Mouse (Mus musculus): ENCODE data around the gene Gm49395. TPM values are rescaled to one million over a fixed set of nuclear protein-coding genes. Genes with fewer than 3 reads are reported as not detected.

Gene Gm49395
- polyA plus RNA-seq (2015; fragmentation: Nextera tagmentation; extraction: Ambion mirVana), result 7.2 and 7.3 TPM in 2 replicates

DNA sequence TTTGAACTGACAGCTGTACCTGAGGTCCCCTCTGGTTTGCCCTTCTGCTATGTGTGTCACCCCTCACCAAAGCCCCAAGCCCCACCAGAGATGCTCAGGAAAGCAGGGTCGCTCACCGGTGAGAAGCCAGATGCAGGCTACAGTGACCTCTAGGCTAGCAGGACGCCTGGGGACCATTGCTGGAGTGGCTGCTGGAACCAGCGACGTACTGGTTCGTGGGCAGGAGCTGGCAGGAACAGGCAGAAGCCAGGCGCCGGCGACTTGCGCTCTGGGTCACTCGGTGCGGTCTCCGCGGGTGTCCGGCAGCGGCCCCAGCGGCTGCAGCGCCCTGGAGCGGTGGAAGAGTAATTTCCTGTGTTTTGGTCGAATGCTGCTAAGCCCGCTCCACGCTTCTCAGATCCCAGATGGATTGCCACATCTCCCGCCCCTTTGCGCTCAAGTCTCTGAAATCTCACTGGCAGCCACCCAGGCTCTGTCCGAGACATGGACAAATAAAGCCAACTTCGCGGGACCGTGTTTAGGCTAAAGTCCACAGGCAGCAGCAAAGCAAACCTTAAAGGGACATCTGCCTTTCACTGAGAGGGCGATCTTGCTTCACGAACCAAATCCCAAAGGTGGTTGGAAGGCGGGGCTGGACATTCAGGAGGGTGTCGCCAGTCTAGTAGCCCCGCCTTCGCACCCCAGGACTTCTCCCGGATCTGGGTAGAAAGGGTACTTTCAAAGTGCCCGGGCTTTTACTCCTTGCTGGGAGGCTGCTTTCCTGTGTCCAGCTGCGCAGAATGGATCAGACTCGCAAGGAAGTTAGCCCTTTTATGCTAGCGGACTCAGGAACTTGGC lies at the start of gene Gm49395, which contains the start of gene Itga1:
Gm49395 (minus strand) TSS at position 567 of the 837 bp plus-strand sequence.
Itga1 (minus strand) TSS at position 610 of the 837 bp plus-strand sequence.

DNA sequence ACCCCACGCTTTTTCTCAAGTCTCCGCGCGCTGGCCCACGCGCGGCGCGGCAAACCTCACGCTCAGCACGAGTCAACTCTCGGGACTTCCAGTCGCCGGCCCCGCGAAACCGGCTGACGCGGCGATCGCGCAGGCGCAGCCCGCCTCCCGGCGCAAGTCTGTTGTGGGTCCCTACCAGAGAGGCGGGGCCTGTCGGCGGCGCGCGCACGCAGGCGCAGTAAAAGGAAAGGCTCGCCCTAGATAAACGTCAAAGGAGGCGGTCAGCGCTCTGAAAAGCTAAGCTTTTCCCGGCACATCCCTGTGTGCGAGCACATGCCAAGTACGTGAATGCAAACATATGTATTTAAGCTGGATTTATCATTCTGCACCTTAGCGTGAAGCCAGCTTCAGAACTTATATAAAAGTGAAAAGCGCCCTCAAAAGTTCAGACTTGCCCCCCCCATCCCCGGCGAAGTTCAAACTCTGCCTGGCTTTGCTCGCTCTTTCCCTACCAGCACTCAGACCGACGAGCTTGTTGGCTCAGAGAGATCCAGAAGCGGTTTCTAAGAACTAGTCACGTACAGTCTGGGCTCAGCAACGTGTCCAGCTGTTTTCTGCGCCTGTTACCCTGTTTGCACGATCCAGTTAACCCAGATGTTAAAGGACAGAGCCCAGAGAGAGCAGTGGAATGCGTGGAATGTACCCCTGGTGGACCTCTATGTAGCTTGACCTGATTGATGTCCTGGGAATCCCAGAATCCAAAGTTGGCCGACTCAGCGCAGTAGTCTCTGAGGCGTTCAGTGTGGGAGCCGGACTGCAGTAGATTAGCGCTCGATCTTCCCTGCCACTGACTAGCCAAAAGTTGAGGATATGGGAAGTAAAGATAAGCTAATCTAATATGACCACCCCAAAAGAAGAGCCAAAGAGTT lies 11.4 kb downstream of the Gm49395 start, which contains the start of gene Pelo:
Pelo (minus strand) TSS at position 118 of the 908 bp plus-strand sequence.

Other genes starting within 250 kb of the Gm49395 start
- gene Itga2, start 169.8 kb downstream of the Gm49395 start, polyA plus RNA-seq (2015; fragmentation: Nextera tagmentation; extraction: Ambion mirVana), result 2.8 and 7.2 TPM in 2 replicates
- gene Pelo, start 11.7 kb downstream of the Gm49395 start, polyA plus RNA-seq (2015; fragmentation: Nextera tagmentation; extraction: Ambion mirVana), result 5.1 TPM in 2 replicates
- gene Itga1, start within 50 bp of the Gm49395 start, polyA plus RNA-seq (2015; fragmentation: Nextera tagmentation; extraction: Ambion mirVana), result 6.9 and 9.1 TPM in 2 replicates